Mouse (Mus musculus): Measurements from ENCODE around the gene Sema4b. TPM values are rescaled to one million over a fixed set of nuclear protein-coding genes. Genes with fewer than 3 reads are reported as not detected.

Gene Sema4b
- polyA plus RNA-seq, 1 experiment from 2014 or later: 23.8 TPM

DNA sequence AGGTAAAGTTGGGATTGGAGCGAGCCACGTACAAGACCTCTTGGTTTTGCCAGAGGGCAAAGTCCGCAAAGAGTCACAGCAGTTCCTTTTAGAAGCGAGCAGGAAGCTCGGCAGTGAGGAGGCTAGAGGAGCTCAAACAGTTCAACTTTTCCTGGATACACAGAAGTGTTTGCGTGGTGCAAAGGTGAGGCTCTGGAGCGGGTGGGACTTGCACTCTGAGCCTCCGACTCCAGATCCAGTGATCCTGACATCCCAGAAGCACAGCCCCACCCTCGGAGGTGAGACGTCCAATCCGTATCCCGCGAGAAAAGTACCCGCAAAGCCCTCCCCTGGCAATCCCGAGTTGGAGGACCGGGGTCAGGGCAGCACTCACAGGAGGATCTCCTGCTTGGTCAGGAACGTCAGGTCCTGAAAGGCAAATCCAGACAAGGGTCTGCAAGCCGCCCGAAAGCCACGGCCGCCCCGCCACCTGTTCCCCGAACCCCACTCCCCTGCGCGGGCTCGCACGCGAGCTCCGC, 45.4 kb downstream of the Sema4b start:
- Histone ChIP-seq H3K9ac (peak overlapping the region; percentile 40), H3K4me2 (peak overlapping the region; percentile 70), H3K27me3 (replicated peaks) (no peaks in the 10 kb centered on the region), H3K9me3 (no peaks in the 10 kb centered on the region), H3K4me3 (replicated peaks) (peak overlapping the region; percentile 80), H3K4me1 (peaks cover 16% of the 10 kb centered on the region), H3K36me3 (peaks cover 9% of the 10 kb centered on the region; the same call in 1 of the 2 replicates), H3K27ac (peak overlapping the region; percentile 87)
- peak; percentile 36 for ATAC-seq (ENCODE audit: insufficient read depth, low FRiP score, low read depth)
- WGBS: under 1% methylated on average over 29 of the region's 29 CpGs

DNA sequence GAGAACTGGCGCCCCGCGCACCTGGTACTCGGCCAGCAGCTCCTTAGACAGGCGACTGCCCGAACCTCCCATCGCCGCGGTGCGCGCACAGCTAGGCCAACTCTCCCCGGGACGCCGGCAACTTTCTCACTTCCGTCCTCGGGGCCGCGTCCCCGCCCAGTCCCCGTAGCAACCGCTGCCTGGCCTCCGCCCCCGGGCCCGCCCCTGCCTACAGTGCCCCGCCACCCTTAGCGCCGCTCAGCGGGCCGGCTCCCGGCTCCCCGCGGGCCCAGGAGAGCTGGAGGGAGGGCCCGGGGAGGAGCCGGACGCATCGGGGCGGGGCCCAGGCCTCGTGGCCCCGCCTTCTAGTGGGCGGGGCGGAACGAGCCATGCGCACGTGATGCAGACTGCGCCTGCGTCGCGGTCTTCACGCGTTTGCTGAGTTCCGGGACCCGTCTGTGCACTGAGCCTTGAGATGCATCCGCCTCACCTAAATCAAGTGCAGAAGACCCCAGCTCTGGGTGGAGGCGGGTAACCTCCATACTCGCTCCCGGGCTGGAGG, 45.9 kb downstream of the Sema4b start, which contains the start of the genes Cib1 and Gdpgp1:
Gene Cib1 (minus strand): TSS at position 325 of the 541 bp plus-strand sequence.
Gene Gdpgp1 (plus strand): TSS at position 377 of the 541 bp plus-strand sequence.
- Histone ChIP-seq H3K4me1 (peaks cover 16% of the 10 kb centered on the region), H3K4me2 (peak within 1 kb of the TSS; percentile 74), H3K9ac (peak within 1 kb of the TSS; percentile 58), H3K27ac (peak within 1 kb of the TSS; percentile 87), H3K27me3 (replicated peaks) (no peaks in the 10 kb centered on the region), H3K36me3 (peaks cover 5% of the 10 kb centered on the region; the same call in 1 of the 2 replicates), H3K9me3 (no peaks in the 10 kb centered on the region), H3K4me3 (replicated peaks) (peak within 1 kb of the TSS; percentile 80)
- WGBS: under 1% methylated on average over 55 of the region's 56 CpGs
- ATAC-seq (ENCODE audit: insufficient read depth, low FRiP score, low read depth): peak; percentile 100

DNA sequence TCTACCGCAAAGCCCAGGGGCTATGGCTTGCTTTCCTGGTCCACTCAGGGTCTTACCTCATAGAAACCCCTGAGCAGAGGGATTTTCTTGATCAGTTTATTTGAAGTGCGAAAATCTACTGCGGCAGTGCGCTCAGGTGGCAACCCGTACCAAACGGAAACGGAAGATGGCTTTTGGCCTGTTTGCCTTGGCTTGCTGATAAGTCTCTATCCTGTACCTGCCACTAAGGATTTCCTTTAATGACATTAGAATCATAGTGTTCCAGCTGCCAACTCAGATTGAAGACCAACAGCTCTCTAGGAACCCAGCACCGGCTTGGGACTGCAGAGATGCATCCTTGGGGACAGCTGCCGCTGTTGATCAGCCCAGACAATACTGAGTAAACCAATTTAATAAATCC, 47.2 kb downstream of the Sema4b start:
- Histone ChIP-seq H3K36me3 (peaks cover 4% of the 10 kb centered on the region), H3K4me1 (peaks cover 16% of the 10 kb centered on the region), H3K27me3 (replicated peaks) (no peaks in the 10 kb centered on the region), H3K9me3 (no peaks in the 10 kb centered on the region), H3K4me3 (replicated peaks) (peak overlapping the region; percentile 80), H3K4me2 (peak overlapping the region; percentile 74), H3K27ac (no peak overlapping the region), H3K9ac (no peak overlapping the region)
- 67% methylated on average over 9 of the region's 9 CpGs for WGBS
- ATAC-seq (ENCODE audit: insufficient read depth, low FRiP score, low read depth): no peak

DNA sequence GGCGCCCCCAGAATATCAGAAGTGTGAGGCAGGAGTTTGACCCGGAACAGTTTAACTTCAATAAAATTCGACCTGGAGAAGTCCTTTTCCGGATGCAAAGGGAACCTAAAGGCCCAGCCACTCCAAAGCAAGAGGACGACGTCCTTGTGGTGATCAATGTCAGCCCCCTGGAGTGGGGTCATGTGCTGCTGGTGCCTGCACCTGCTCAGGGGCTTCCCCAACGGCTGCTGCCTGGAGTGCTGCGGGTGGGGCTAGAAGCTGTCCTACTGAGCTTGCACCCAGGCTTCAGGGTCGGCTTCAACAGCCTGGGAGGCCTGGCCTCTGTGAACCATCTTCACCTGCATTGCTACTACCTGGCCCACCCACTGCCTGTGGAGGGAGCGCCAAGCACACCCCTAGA, 51.9 kb downstream of the Sema4b start:
- WGBS: 86% methylated on average over 10 of the region's 10 CpGs
- Histone ChIP-seq H3K4me3 (replicated peaks) (no peak overlapping the region), H3K27ac (no peak overlapping the region), H3K4me2 (no peak overlapping the region), H3K9me3 (no peaks in the 10 kb centered on the region), H3K4me1 (peaks cover 5% of the 10 kb centered on the region), H3K9ac (no peak overlapping the region), H3K27me3 (replicated peaks) (no peaks in the 10 kb centered on the region), H3K36me3 (peaks cover 15% of the 10 kb centered on the region)
- no peak for ATAC-seq (ENCODE audit: insufficient read depth, low FRiP score, low read depth)

DNA sequence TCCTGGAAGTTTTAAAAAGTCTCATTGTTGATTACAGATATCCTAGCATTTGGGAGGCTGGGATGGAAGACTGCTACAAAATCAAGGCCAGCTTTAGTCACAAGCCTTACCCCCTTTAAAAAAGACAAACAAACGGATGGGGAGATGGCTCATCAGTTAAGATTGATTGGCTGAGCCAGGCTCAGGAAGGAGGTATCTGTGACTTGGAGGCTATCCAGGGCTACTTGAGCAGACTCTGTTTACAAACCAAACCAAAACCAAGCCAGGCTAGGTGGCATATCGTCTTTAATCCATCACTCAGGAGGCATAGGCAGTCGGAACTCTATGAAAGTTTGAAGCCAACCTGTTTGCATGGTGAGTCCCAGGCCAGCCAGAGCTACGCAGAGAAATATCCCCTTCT, 55.0 kb downstream of the Sema4b start:
- H3K4me1 ChIP-seq: no peaks in the 10 kb centered on the region
- no peak overlapping the region for H3K4me3 ChIP-seq (replicated peaks)
- H3K9me3 ChIP-seq: no peaks in the 10 kb centered on the region
- H3K36me3 ChIP-seq: peaks cover 15% of the 10 kb centered on the region
- 58% methylated on average over 4 of the region's 4 CpGs for WGBS
- no peak for ATAC-seq (ENCODE audit: insufficient read depth, low FRiP score, low read depth)
- H3K4me2 ChIP-seq: no peak overlapping the region
- no peaks in the 10 kb centered on the region for H3K27me3 ChIP-seq (replicated peaks)
- no peak overlapping the region for H3K9ac ChIP-seq
- H3K27ac ChIP-seq: no peak overlapping the region

DNA sequence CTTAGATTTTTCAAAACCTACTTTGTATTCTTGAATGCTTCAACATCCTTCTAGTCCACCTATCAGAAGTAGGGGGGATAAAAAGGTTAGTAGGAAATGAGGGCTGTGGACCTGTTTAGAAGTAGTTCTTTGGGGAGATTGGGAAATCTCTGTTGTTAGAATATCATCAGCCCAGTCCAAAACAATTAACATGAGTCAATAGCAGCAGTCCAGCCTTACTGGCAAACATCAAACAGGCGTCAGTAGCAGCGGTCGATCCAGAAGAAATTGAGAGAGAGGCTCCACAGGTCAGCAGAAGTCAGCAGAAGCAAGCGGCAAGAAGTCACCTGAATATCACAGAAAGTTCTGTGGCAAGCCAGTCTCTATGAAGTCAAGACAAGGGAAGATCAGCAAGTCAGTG, 58.2 kb downstream of the Sema4b start:
- Histone ChIP-seq H3K4me3 (replicated peaks) (no peak overlapping the region), H3K36me3 (peaks cover 4% of the 10 kb centered on the region; the same call in 1 of the 2 replicates)

DNA sequence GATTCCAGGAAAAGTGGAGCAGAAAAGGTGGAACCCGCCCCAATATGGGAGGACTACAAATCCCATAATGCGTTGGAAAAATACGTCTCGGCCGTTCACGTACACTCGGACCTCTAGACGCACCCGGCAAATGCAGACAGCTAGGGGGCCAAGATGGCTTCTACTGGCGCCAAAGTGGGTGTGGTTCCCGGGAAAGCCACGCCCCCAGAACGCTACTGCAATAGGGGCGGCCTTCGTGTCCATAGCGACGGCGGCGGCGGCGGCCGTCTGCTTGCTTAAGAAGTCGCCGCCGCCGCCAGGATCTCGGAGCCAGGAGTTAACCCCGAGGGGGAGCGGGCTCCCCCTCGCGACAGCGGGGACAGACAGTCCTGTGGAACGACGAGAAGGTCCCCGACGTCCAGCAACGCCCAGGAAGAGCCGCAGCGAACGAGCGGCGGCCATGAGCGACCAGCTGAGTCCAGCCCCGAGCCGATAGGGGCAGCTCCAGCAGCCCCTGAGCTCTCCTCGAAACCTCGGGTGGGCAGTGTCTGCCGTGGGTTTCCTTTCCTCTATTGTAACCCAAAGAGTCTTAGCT, 59.6 kb downstream of the Sema4b start, which contains the start of gene Ttll13:
Gene Ttll13 (plus strand): TSS at position 229 of the 574 bp plus-strand sequence.
- under 1% methylated on average over 48 of the region's 48 CpGs for WGBS
- Histone ChIP-seq H3K27me3 (replicated peaks) (no peaks in the 10 kb centered on the region), H3K36me3 (no peaks in the 10 kb centered on the region), H3K4me1 (no peaks in the 10 kb centered on the region), H3K9ac (peak within 1 kb of the TSS; percentile 50), H3K27ac (peak within 1 kb of the TSS; percentile 83), H3K4me2 (peak within 1 kb of the TSS; percentile 66), H3K4me3 (replicated peaks) (peak within 1 kb of the TSS; percentile 56), H3K9me3 (no peaks in the 10 kb centered on the region)
- peak; percentile 97 for ATAC-seq (ENCODE audit: insufficient read depth, low FRiP score, low read depth)

More for the DNA sequence above, 58.2 kb downstream of the Sema4b start:
- Histone ChIP-seq H3K27ac (no peak overlapping the region), H3K9me3 (no peaks in the 10 kb centered on the region), H3K27me3 (replicated peaks) (no peaks in the 10 kb centered on the region), H3K9ac (no peak overlapping the region), H3K4me2 (no peak overlapping the region), H3K4me1 (no peaks in the 10 kb centered on the region)
- WGBS: 93% methylated on average over 4 of the region's 4 CpGs
- ATAC-seq (ENCODE audit: insufficient read depth, low FRiP score, low read depth): no peak

DNA sequence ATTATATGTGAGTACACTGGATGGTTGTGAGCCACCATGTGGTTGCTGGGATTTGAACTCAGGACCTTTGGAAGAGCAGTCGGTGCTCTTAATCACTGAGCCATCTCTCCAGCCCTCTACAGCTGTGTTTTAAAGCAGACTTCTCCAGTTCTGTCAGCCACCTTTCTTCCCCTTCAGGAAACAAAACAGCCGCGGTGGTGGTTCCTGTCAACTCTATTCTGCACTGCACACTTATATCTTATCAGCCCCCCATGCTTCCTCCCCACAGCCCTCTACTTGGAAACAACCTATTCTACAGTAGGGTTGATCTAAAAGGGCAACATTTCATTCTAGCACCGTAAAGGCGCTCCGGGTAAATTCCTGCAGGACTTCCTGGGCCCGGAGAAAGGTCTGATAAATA, 60.2 kb downstream of the Sema4b start:
- 34% methylated on average over 7 of the region's 7 CpGs for WGBS
- no peak for ATAC-seq (ENCODE audit: insufficient read depth, low FRiP score, low read depth)
- Histone ChIP-seq H3K4me2 (peak overlapping the region; percentile 66), H3K4me3 (replicated peaks) (peak overlapping the region; percentile 56), H3K4me1 (no peaks in the 10 kb centered on the region), H3K9me3 (no peaks in the 10 kb centered on the region), H3K27ac (no peak overlapping the region), H3K9ac (no peak overlapping the region; the same call in 1 of the 2 replicates), H3K27me3 (replicated peaks) (no peaks in the 10 kb centered on the region), H3K36me3 (no peaks in the 10 kb centered on the region)

DNA sequence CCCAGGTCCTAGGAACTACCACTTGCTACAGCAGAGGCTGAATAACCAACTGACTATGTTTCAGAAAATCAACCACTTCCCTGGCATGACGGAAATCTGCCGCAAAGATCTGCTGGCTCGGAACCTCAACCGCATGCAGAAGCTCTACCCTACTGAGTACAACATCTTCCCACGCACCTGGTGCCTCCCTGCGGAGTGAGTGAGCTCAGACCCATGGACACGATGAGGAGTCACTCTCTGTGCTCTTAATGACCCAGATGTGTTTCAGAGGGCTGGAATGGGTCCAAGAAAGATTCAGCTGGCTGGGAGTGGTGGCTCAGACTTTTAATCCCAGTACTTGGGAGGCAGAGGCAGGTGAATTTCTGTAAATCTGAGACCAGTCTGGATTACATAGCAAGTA, 65.8 kb downstream of the Sema4b start:
- 75% methylated on average over 7 of the region's 7 CpGs for WGBS
- Histone ChIP-seq H3K9me3 (no peaks in the 10 kb centered on the region), H3K9ac (no peak overlapping the region), H3K4me1 (no peaks in the 10 kb centered on the region), H3K36me3 (no peaks in the 10 kb centered on the region), H3K4me2 (no peak overlapping the region), H3K4me3 (replicated peaks) (no peak overlapping the region), H3K27me3 (replicated peaks) (no peaks in the 10 kb centered on the region), H3K27ac (no peak overlapping the region)
- no peak for ATAC-seq (ENCODE audit: insufficient read depth, low FRiP score, low read depth)

DNA sequence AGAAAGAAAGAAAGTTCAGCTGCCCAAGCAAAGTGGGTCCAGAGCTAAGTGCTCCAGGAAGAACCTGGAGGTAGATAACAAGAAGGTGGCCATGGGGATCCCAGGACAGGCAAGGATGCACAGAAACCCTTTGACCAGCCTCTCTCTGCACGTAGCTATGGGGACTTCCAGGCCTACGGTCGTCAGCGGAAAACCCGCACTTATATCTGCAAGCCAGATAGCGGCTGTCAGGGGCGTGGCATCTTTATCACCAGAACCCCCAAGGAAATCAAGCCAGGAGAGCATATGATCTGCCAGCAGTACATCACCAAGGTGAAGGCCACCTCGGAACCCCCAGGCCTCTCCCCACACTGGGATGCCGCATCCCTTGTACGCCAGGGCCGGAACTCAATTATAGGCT, 66.2 kb downstream of the Sema4b start:
- 77% methylated on average over 11 of the region's 11 CpGs for WGBS
- H3K36me3 ChIP-seq: no peaks in the 10 kb centered on the region
- H3K9ac ChIP-seq: no peak overlapping the region
- no peaks in the 10 kb centered on the region for H3K9me3 ChIP-seq
- H3K4me1 ChIP-seq: no peaks in the 10 kb centered on the region
- H3K27ac ChIP-seq: no peak overlapping the region
- H3K27me3 ChIP-seq (replicated peaks): no peaks in the 10 kb centered on the region
- H3K4me2 ChIP-seq: no peak overlapping the region
- no peak for ATAC-seq (ENCODE audit: insufficient read depth, low FRiP score, low read depth)
- H3K4me3 ChIP-seq (replicated peaks): no peak overlapping the region

DNA sequence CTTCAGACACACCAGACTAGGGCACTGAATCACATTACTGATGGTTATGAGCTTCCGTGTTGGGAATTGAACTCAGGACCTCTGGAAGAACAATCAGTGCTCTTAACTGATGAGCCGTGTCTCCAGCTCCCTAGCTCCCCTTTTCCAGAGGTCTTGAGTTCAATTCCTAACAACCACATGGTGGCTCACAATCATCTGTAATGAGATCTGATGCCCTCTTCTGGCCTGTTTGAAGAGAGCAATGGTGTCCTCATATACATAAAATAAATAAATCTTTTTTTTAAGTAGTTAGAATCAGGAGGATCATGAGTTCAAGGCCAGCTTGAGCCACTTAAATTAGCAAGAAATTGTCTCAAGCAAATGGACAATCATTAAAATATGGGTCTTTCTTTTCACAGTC, 69.3 kb downstream of the Sema4b start:
- H3K4me1 ChIP-seq: no peaks in the 10 kb centered on the region
- WGBS: 74% methylated on average over 2 of the region's 2 CpGs
- no peak for ATAC-seq (ENCODE audit: insufficient read depth, low FRiP score, low read depth)

DNA sequence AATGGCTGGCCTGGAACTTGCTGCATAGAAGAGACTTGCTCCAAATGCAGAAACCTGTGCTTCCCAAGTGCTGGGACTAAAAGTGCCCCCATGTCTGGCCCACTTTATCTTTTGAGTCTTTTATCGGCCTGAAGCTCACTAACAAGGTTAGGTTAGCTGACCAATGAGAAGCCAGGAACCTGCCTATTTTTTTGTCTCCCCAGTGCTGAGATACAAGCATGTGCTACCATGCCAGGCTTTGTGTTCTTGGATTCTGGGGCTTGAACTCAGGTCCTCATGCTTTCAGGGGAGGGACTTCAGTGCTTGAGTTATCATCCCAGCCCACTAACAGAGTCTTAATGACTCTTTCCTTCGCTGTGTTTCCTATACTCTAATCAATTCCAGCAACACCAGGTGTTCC, 71.1 kb downstream of the Sema4b start:
- no peaks in the 10 kb centered on the region for H3K9me3 ChIP-seq
- no peak overlapping the region for H3K9ac ChIP-seq
- peaks cover 10% of the 10 kb centered on the region; the same call in 1 of the 2 replicates for H3K27me3 ChIP-seq (replicated peaks)
- H3K4me1 ChIP-seq: peaks cover 5% of the 10 kb centered on the region
- no peak overlapping the region for H3K27ac ChIP-seq
- no peak for ATAC-seq (ENCODE audit: insufficient read depth, low FRiP score, low read depth)
- no peaks in the 10 kb centered on the region for H3K36me3 ChIP-seq
- no peak overlapping the region for H3K4me2 ChIP-seq
- 64% methylated on average over 2 of the region's 2 CpGs for WGBS
- H3K4me3 ChIP-seq (replicated peaks): no peak overlapping the region

More for the DNA sequence above, 69.3 kb downstream of the Sema4b start:
- H3K4me3 ChIP-seq (replicated peaks): no peak overlapping the region
- no peak overlapping the region for H3K9ac ChIP-seq
- H3K27me3 ChIP-seq (replicated peaks): peaks cover 10% of the 10 kb centered on the region; the same call in 1 of the 2 replicates
- H3K36me3 ChIP-seq: no peaks in the 10 kb centered on the region
- H3K27ac ChIP-seq: no peak overlapping the region
- H3K4me2 ChIP-seq: no peak overlapping the region
- no peaks in the 10 kb centered on the region for H3K9me3 ChIP-seq
